Mouse (Mus musculus): ENCODE measurements around the gene Rras2.

DNA sequence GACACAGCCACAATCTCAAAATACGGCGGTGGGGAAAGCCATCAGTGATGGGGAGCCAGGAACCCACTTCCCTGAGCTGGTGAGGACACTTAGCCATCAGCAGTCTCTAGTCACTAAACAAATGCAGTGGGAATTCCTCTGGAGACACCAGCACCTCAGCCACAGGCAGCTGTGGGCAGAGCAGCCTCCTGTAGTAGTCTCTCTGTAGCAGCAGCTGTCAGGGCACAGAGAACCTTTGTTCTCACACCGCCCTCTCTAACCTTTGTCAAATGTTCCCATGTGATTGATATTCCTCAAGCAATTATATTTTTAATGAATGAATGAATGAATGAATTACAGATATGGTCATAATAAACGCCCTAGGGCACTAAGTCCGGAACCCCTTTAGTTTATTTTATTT lies 46.2 kb downstream of the Rras2 start:
- TF ChIP-seq CTCF (IDR thresholded peaks at IDR 0.05; ENCODE audit: borderline replicate concordance, control insufficient read depth, extremely low read depth, insufficient read depth, low read length, poor library complexity) (no peak), POLR2A (IDR thresholded peaks at IDR 0.05; ENCODE audit: control insufficient read depth, extremely low read depth, insufficient read depth, low read length, poor library complexity) (no peak)
